Mouse (Mus musculus) ZHBTc4 (cell line): ENCODE results near the gene H1fx.

ENCODE experiments used
- DNase-seq: peaks from one replicate; pipeline ENCODE4 v3.0.0-alpha.2; 2011; ENCODE audit warnings: low read depth, low spot score

The H1fx gene

DNA sequence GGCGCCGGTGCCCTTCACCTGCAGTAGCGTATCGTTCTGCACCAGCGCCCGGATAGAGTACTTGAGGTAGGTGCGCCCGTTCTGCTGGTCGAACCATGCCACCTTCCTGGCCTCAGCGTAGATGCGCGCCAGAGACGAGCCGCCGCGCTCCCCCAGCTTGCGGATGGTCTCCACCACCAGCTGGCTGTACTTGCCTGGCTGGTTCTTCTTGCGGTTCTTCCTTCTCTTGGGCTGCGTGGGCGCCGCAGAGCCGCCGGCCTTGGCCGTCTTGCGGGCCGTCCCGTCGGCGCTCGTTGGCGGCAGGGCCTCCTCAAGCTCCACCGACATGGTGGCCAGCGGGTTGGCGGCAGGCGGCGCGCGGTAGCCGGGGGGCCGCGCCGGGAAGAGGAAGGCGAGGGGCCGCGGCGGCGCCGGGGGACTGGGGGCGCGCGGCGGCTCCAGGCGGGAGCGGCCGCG lies 379 bp downstream of the H1fx start:
- peak; percentile 71 for DNase-seq

- DNase-seq, result peak; percentile 93
Measured at GRCm38 (mm10) chr6:87980374-87981029, 935 bp downstream of the H1fx start.

GRCm38 (mm10) chr6:87979728-87980127 lies 1.7 kb downstream of the H1fx start:
- DNase-seq, result no peak

DNA sequence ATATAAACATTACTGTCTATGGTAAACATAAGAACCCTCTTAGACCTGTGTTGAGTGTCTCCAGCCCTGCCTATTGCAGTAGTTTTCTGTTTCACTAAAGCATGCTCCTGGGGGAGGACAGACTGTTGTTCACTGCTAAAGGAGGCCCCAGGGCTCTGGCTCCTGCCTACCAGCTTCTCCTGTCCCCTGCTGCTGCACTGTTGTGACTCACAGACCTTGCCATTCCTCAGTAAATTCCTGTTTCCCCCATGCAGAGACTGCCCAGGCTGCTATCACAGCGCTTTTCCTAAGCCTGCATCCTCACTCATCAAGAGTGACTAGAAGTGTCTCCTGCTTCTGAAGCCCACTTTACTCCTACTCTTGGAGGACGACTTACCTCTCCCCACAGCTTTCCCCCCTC lies 11.4 kb downstream of the H1fx start:
- no peak for DNase-seq

- peak; percentile 62 for DNase-seq
Measured at GRCm38 (mm10) chr6:87962457-87962856, 19.0 kb downstream of the H1fx start.

DNA sequence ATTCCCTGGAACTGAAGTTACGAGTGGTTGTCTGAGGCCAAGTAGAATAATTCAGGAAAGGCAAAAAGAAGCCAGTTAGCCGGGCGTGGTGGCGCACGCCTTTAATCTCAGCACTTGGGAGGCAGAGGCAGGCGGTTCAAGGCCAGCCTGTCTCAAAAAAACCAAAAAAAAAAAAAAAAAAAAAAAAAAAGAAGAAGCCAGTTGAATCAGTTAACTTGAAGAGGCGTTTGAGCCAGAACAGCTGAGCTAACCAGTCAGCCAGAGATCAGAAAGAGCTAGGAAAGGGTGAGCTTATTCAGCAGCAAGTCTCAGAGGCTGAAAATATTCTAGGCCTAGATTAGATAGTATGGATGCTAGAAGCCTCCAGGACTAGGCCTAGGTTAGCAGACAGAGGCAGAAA lies 39.3 kb downstream of the H1fx start:
- DNase-seq, result peak; percentile 33

GRCm38 (mm10) chr6:87938941-87939340 lies 42.5 kb downstream of the H1fx start:
- DNase-seq, result no peak

DNA sequence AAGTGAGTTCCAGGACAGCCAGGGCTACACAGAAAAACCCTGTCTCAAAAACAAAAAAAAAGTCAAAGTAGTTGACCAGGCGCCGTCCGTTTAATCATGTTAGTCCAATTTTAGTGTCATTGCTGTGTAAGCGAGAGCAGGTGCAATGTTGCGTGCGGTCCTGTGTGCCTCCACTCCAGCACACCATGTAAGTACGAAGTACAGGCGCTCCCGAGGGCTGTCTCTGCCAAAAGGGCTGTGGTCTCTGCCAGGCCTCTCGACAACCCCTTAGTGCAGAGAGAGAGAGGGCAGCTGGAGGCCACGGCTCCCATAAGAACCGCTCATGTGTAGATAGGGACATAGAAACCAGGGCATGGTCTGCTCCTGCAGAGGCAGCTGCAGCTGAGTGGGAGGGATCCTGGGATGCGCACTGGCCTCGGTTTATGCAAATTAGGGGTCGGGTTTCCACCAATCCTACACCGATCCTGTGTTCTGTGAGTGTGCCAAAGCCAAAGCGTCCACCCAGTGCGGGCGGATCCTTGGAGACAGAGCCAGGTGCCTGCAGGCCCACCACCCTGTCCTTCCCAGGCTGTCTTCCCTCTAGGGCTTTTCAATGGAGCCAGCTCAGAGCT lies 44.2 kb downstream of the H1fx start:
- peak; percentile 89 for DNase-seq

DNA sequence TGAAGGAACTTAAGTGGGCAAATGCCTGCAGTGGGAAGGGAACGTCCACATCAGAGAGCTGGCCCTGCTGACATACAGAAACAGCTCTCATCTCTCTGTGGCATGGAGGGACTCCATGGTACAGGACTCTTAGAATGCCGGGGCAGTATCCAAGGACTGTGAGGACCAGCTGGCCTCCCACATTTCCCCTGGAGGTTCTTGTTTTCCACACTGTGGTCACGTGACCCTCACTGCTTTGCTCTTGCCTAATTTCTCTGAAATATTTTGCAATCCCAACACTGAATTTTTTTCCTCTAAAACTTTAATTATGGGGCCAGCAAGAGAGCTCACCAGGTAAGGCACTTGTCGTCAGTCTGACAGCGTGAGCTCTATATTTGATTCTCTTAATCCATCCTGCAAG lies 46.4 kb downstream of the H1fx start:
- DNase-seq, result no peak
